Mouse (Mus musculus): ENCODE data around the gene Flot1.

DNA sequence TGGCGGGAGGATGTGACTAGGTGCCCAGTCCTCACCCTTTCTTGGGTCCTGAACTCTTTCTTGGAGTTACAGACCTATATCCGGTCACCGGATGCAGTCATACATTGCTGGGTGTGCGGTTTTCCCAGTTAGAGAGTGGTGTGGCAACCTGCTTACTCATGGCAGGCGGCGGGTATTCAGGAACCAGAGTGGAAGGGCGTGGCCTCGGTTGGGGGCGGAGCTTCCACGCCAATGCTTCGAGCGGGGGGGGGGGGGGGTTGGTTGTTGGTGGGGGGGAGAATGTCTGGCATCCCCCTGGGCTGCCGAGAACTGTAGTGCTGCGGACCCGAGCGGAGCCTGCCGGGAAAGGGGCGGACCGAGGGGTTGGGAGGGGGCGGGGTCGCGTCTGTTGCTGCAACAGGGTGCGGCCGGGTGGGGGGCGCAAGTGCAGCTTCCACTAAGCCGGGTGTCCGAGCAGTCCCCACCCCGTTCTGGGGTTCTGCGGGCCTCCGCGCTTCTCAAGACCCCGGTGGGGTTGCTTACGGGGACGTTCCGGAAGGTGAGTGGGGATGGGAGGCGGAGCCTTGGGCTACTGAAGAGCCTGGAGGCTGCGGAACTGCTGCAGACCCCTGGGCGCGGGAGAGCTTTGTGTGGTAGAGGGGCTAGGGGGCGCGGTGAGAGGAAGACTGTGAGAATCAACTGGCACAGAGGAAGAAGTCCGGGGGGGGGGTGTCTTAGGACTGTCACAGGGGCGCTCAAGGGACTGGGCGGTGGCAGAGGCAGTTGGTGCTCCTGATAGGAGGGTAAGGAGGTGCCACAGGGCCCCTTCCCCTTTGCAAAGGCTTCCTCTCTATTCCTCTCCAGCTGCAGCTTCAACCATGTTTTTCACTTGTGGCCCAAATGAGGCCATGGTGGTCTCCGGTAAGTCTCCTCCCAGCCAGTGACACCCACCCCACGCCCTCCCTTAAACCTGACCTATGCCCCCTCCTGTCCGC is at the start of gene Flot1:
- TF ChIP-seq GATA1 (IDR thresholded peaks at IDR 0.05; ENCODE audit: borderline replicate concordance, low read length) (no peak), POLR2AphosphoS5 (IDR thresholded peaks at IDR 0.05; ENCODE audit: insufficient replicate concordance, low read depth, low read length) (no peak), TAL1 (conservative IDR thresholded peaks at IDR 0.05; ENCODE audit: low read depth, low read length) (no peak)

All from G1E (cell line).